Mouse (Mus musculus) limb, embryonic 14.5 days (tissue): Measurements from ENCODE around the gene Sucla2. TPM values are rescaled to one million over a fixed set of nuclear protein-coding genes. Genes with fewer than 3 reads are reported as not detected.

Experiments used
- ATAC-seq: fragments of 200-750 bp; cut with Nextera tagmentation; 2 replicates; pipeline ENCODE4 v1.8.0; 2017; ENCODE audit warnings: low read depth, moderate number of reproducible peaks, moderate TSS enrichment; ENCODE audit not compliant: low FRiP score
- DNase-seq: peaks from one replicate; pipeline ENCODE4 v3.0.0-alpha.2; 2015; ENCODE audit warnings: low spot score
- H3K27ac ChIP-seq: fragments of 300-500 bp; sonication (generic); replicated peaks from 2 replicates; pipeline ENCODE4 v1.5.1; 2014; ENCODE audit warnings: low read depth, mild to moderate bottlenecking, low read length, moderate library complexity, mixed read lengths
- H3K27me3 ChIP-seq: fragments of 300-500 bp; sonication (generic); 2 replicates; pipeline ENCODE4 v1.6.1; 2014; ENCODE audit warnings: low read length, mixed read lengths; ENCODE audit not compliant: control insufficient read depth, insufficient read depth
- H3K36me3 ChIP-seq: fragments of 300-500 bp; sonication (generic); 2 replicates; pipeline ENCODE4 v1.6.1; 2014; ENCODE audit warnings: mild to moderate bottlenecking, low read length, moderate library complexity, mixed read lengths; ENCODE audit not compliant: control insufficient read depth, insufficient read depth
- H3K4me1 ChIP-seq: fragments of 300-500 bp; sonication (generic); 2 replicates; pipeline ENCODE4 v1.6.1; 2014; ENCODE audit warnings: antibody characterized with exemption, low read length, mixed read lengths; ENCODE audit not compliant: control insufficient read depth, insufficient read depth
- H3K4me2 ChIP-seq: fragments of 300-500 bp; sonication (generic); replicated peaks from 2 replicates; pipeline ENCODE4 v1.6.1; 2014; ENCODE audit warnings: low read depth, mild to moderate bottlenecking, low read length, moderate library complexity; ENCODE audit not compliant: severe bottlenecking
- H3K4me3 ChIP-seq: fragments of 300-500 bp; sonication (generic); replicated peaks from 2 replicates; pipeline ENCODE4 v1.5.1; 2014; ENCODE audit warnings: low read length
- H3K9ac ChIP-seq: fragments of 300-500 bp; sonication (generic); 2 replicates; pipeline ENCODE4 v1.6.1; 2014; ENCODE audit warnings: mild to moderate bottlenecking, low read depth, low read length, moderate library complexity; ENCODE audit not compliant: severe bottlenecking
- H3K9me3 ChIP-seq: fragments of 300-500 bp; sonication (generic); 2 replicates; pipeline ENCODE4 v1.6.1; 2016; ENCODE audit warnings: low read length; ENCODE audit not compliant: control insufficient read depth
- POLR2A ChIP-seq: fragments of 200-500 bp; IDR thresholded peaks from 2 replicates; pipeline ENCODE4 v1.8.0; 2012; ENCODE audit warnings: inconsistent platforms, mild to moderate bottlenecking, moderate library complexity, borderline replicate concordance; ENCODE audit not compliant: insufficient read depth, insufficient read length; ENCODE audit errors: extremely low read depth
- WGBS: fragments of 180-500 bp; shearing (Covaris S2); extraction: QIAGEN DNeasy Blood & Tissue Kit; methylation state at CpG from one replicate; pipeline ENCODE4 v1.1.7; 2014; 5-methylcytosine and 5-hydroxymethylcytosine counted together
- polyA plus RNA-seq, 2 experiments: library from polyadenylated mRNA; depleted of rRNA in 1 of 2; stranded (reverse) in 1 of 2; unstranded in 1 of 2; fragments of >200 nt; fragmentation: Nextera tagmentation in 1 of 2; extraction: Ambion mirVana in 1 of 2; gene quantifications; 2 replicates each; pipeline versions ENCODE4 v1.2.1 to v1.2.3; 2012 to 2014

Sucla2 gene
- polyA plus RNA-seq, 2 experiments, result 55.6 to 94.4 TPM

DNA sequence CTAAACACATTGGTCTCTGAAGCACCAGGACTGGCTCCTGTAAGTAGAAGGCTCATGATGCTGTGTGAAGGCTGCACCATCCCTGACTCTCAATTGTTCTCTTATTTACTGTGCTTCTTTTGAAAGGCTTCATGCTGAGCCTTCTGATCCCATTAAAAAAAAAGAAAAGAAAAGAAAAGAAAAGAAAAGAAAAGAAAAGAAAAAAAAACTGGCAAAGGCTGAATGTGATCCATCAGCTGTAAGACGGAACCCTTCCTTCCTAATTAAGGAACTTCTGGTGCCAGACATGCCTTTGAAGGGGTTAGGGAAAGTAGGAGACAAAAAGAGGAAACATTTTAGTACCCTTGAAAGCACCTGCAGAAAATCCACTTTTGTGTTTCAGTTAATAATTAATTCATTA, 45.3 kb upstream of the Sucla2 start:
- ATAC-seq (no peak), DNase-seq (no peak)
- no peak for TF ChIP-seq POLR2A
- Histone ChIP-seq H3K27me3 (no peaks in the 10 kb centered on the region), H3K4me2 (no peak overlapping the region), H3K9me3 (no peaks in the 10 kb centered on the region), H3K4me3 (no peak overlapping the region), H3K4me1 (peaks cover 3% of the 10 kb centered on the region; the same call in 1 of the 2 replicates), H3K9ac (no peak overlapping the region), H3K36me3 (no peaks in the 10 kb centered on the region), H3K27ac (no peak overlapping the region)
- 79% methylated on average over 1 of the region's 1 CpGs for WGBS

GRCm38 (mm10) chr14:73483516-73484229, 41.4 kb upstream of the Sucla2 start:
- 53% methylated on average over 5 of the region's 5 CpGs for WGBS
- no peak for TF ChIP-seq POLR2A
- ATAC-seq, result no peak; the same call in 1 of the 2 replicates
- Histone ChIP-seq H3K4me2 (no peak overlapping the region), H3K4me1 (no peaks in the 10 kb centered on the region; the same call in 1 of the 2 replicates), H3K9me3 (no peaks in the 10 kb centered on the region), H3K36me3 (no peaks in the 10 kb centered on the region), H3K9ac (no peak overlapping the region), H3K27ac (no peak overlapping the region), H3K27me3 (no peaks in the 10 kb centered on the region), H3K4me3 (no peak overlapping the region)
- DNase-seq, result no peak

DNA sequence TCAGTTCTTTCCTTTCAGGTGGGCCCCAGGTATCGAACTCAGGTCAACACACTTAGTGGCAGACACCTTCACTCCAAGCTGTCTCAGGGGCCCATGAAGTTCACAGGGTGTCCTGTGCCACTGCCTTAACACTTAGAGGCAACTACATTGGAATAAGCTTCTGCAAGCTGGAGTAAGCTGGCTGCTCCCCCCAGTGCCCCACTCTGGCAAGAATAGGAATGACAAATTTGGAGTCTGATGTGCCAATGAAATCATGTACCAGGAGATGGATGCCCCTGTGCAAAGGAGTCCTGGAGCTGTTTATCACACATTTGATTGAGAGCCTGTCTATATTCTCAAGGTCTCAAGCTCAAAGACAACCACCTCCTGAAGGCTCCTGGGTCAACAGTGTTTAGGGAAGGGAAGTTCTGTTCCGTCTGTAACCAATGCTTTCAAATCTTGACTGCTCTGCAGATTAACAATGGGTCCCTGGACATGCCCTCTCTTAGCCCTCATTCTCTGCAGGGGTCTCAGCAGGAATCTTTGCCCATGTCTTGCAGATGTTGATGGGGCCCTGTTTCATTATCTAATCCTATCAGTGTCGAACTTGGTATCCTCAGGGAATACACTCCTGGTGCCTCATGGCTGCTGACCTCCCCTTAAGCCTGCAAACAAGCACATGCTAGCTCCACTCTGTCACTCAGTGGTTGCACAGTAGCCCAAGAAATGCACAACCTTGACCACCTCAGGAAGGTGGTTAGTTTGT, 40.6 kb upstream of the Sucla2 start:
- no peak overlapping the region for H3K4me2 ChIP-seq
- no peak overlapping the region for H3K27ac ChIP-seq
- no peaks in the 10 kb centered on the region for H3K36me3 ChIP-seq
- TF ChIP-seq POLR2A, result no peak
- WGBS, result 85% methylated on average over 3 of the region's 3 CpGs
- H3K4me1 ChIP-seq, result no peaks in the 10 kb centered on the region; the same call in 1 of the 2 replicates
- H3K27me3 ChIP-seq, result no peaks in the 10 kb centered on the region
- no peak overlapping the region for H3K9ac ChIP-seq
- no peaks in the 10 kb centered on the region for H3K9me3 ChIP-seq
- ATAC-seq (no peak), DNase-seq (no peak)
- no peak overlapping the region for H3K4me3 ChIP-seq

GRCm38 (mm10) chr14:73486641-73487040, 38.5 kb upstream of the Sucla2 start:
- no peak for ATAC-seq
- no peak for TF ChIP-seq POLR2A
- Histone ChIP-seq H3K4me3 (no peak overlapping the region), H3K27ac (no peak overlapping the region), H3K36me3 (no peaks in the 10 kb centered on the region), H3K4me1 (no peaks in the 10 kb centered on the region; the same call in 1 of the 2 replicates), H3K9ac (no peak overlapping the region), H3K4me2 (no peak overlapping the region), H3K27me3 (no peaks in the 10 kb centered on the region), H3K9me3 (no peaks in the 10 kb centered on the region)
- 79% methylated on average over 5 of the region's 5 CpGs for WGBS
- no peak for DNase-seq

DNA sequence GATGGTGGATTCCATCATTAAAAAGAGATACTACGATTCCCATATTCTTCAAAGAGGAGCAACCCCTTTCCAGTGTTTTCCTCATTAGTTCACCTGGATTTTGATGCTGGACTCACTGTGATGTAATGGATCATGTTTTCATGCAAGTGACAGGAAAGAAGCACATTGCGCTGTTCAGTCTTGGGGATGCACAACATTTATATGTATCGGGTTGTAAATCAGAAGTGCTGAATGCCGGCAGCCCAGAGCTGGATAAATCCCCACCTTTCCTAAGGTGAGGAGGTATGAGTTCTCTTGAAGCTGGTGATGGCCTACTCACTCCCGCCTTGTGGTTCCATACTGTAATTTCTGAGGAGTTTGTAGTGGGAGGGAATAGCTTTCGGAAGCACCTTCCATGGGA, 31.8 kb upstream of the Sucla2 start:
- Histone ChIP-seq H3K4me3 (no peak overlapping the region), H3K9me3 (no peaks in the 10 kb centered on the region), H3K4me2 (no peak overlapping the region), H3K4me1 (no peaks in the 10 kb centered on the region), H3K27me3 (no peaks in the 10 kb centered on the region), H3K9ac (no peak overlapping the region), H3K36me3 (no peaks in the 10 kb centered on the region), H3K27ac (no peak overlapping the region)
- TF ChIP-seq POLR2A, result no peak
- 91% methylated on average over 6 of the region's 6 CpGs for WGBS
- no peak for ATAC-seq
- DNase-seq, result no peak
